Mouse (Mus musculus) common myeloid progenitor, adult 5-6 weeks (primary cell): Measurements from ENCODE around the gene Mif4gd. TPM values are rescaled to one million over a fixed set of nuclear protein-coding genes. Genes with fewer than 3 reads are reported as not detected.

ENCODE experiments used
- ATAC-seq: replicated peaks from 2 replicates; pipeline ENCODE4 v1.8.0; 2016; ENCODE audit warnings: low read depth, mild to moderate bottlenecking, moderate TSS enrichment, inconsistent platforms; ENCODE audit not compliant: poor library complexity, severe bottlenecking
- total RNA-seq: library from RNA; stranded (forward); fragments of 200-1000, 187-1606 nt; gene quantifications from 2 replicates; pipeline ENCODE4 v1.2.3, GENCODE M21; 2017

Mif4gd gene
- total RNA-seq, 1 experiment from 2014 or later = 26.9 TPM

DNA sequence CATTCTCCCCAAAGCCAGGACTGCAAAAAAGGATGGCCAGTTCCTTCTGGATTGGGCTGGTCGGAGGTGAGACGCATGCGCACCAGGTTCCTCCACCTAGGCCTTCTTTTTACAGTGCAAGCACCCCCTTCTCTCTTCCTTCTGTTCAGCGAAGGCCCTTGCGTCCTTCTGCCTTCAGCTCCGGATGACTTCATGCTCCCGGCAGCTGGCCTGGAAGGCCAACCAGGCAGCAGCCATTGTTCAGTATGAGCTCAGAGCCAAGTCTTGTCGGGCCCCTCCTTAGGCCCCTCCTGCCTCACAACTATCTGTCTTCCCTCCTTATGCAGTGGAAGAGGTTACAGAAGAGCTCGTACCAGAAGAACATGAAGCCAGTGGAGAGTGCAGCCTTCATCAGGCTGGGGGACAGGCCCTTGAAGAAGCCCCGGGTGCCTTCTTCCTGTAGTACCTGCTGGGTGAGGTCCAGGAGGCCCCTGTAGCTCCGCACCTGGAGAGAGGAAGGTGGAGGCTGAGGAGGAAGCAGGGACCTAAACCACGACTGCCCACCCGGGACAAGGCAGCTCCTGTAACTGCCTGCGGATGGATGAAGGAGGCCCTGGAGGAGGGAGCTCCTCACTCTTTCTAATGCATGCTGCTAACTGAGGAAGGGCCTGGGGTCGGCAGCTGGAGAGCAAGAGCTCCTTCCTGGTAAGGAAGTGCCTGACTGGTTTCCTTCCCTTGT, 2.5 kb upstream of the Mif4gd start:
- no peak for ATAC-seq

DNA sequence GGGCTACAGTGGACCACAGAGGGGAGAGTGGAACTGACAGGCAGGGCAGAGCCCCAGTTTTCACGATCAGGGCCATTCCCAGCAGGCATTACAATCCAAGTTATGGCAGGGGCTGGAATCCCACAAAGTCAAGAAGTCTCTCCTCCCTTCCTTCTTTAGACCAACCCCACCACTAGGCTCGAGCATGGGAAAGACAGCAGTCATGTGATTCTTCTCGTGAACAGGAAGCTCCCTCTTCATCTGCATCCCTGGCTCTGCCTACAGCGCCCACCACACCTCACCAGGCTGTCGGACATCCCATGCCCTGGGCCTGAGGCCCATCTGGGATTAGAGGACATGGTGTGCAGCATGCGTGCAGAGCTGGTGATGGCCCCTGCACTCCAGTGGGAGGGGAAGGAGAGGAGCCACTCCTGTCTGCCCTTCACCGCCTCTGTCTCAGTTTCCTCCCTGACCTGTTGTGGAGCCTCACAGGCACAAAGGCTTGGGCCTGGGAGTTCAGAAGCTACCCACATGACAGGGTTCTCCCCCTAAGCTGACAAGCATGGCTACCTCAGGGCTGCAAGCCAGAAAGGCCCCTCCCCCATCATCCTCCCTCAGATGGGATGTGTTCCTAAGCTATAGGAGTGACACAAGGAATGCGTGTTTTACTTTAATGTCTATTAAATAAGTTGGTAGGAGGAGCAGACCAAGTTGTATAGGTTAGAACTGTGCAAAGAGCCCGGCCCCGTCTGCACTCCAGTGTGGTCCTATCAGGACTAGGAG, 1.8 kb upstream of the Mif4gd start:
- ATAC-seq = no peak

DNA sequence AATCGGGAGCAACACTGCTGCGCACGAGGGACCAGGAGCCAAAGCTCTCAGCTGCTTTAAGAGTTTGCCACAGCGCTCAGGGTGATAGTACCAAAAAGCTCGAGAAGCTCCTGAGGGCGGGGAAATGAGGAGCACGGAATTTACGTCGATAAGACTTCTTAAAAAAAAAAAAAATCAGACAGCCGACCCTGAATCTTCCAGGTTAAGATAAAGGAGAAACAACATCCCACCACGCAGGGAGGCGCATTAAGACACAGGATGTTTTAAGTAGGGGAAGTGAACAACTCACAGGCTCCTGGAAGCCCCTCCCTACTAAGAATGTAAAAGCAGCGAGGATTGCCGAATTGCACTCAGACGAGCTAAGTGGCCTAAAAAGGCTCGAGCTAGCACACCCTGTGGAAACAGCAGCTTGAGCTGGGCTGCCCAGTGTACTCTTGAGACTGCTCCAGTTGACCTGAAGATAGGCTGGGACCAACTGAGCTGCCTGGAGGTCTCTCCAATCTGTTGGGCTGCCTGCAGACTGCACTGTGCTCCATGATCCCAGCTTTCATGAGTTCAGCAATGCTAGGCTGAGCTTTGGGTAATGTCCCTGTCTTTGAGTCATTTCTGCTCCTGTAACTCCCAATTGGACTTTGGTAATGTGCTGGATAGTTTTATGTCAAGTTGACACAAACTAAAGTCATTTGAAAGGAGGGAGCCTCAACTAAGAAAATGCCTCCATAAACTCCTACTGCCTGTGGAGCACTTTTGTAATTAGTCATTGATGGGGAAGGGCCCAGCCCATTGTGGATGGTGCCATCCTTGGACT, 573 bp upstream of the Mif4gd start:
- peak; percentile 22 for ATAC-seq

DNA sequence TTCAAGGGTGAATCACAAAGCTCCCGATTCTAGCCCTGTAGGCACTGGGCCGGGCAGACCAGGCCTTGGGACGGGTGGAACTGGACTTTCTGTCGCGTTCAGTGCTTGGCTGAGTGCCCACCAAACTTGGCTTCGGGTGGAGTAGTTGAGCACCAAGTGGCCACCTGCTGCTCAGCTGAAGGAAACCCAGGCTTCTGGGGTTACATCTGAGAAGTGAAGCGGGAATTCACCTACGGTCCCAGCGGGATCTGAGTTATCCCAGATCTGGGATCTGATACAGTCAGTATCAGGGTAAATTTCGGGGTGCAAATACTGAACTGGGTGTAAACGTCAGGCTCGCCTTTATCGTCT, 735 bp downstream of the Mif4gd start:
- ATAC-seq = peak; percentile 19

DNA sequence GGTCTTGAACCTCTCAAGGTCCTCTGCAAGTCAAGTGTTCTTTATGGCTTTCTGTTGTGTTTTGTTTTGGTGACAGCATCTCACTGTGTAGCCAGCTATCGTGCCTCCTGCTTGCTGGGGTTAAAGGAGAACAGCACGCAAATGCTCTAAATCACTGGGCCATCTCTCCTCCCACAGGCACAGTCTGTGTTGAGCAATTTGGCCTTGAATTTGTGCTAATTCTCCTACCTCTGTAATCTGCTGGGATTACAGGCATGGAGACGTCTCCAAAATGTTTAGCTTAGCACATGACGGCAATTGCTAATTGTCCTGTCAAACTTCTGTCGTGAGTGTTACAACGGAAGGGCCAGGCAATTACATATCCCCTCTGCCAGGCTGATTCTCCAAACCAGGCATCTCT, 1.6 kb downstream of the Mif4gd start:
- no peak for ATAC-seq

DNA sequence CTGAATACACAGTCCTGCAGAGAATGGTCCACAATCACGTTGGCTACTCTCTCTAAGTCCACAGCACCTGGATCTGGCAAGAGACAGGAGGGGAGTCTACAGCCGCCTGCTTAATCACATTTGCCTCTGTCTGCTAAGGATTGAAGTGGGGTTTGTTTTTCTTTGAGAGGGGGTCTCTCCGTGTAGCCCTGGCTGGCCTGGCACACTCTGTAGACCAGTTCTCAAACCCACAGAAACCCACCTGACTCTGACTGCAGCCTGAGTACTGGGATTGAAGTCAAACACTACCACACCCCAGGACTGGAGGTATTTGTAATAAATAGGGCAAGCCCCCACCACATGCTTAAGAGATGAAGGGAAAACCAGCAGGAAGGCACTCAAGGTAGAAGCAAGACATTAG, 3.2 kb downstream of the Mif4gd start:
- ATAC-seq = no peak

DNA sequence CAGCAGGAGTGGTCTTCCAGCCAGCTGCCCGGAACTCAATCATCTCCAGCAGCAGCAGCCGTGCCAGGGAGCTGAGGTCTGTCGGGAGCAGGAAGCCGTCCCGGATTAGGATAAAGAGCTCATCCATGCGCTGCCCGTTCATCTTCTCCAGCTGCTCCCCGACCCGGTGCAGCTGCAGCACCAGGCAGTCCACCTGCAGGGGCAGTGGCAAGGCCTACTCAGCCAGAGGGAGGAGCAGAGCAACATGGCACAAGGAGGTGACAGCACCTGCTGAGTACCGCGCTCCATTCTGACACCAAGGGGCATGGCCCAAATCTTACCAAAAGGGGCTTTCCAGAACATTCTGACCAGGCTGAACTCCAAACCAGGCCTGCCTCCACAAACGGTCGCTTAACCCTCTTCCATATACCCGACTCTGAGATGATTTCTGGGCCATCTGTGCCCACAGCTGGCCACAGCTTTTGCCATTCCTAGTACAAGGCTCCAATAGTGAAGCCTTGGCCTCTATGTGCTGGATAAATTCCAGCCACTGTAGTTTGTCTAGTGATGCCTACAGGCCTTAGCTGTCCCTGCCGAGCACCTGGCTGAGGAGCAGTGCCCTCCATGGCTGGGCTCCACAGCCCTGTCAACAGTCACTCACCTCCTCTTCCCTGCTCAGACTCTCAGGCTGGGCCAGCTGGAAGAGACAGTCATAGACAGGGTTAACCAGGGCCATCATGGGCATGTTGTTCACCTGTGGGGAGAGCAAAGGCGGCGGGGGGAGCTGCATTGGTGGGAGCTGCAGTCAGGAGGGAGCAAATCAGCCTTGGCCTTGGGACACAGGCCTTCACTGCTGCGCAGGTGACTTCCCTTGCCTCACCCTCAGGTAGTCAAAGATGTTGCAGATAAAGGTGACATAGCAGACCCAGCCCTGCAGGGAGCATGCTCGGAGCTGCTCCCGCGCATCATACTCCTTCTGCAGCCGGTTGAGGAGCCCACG, 4.1 kb downstream of the Mif4gd start:
- no peak for ATAC-seq

- no peak for ATAC-seq
Observed at GRCm38 (mm10) chr11:115606733-115607132, 6.0 kb downstream of the Mif4gd start.

GRCm38 (mm10) chr11:115604304-115604696, 8.5 kb downstream of the Mif4gd start:
- peak; percentile 9; the same call in 1 of the 2 replicates for ATAC-seq

- ATAC-seq = peak; percentile 83
Observed at GRCm38 (mm10) chr11:115603476-115604303, 9.1 kb downstream of the Mif4gd start, which contains the start of the genes Mrps7 and Gga3. Gene Mrps7, plus strand, starts transcription at chr11:115603925. Gene Gga3, minus strand, starts transcription at chr11:115604051.

GRCm38 (mm10) chr11:115603128-115603475, 9.7 kb downstream of the Mif4gd start:
- no peak for ATAC-seq

- ATAC-seq = no peak
Observed at GRCm38 (mm10) chr11:115601174-115601573, 11.6 kb downstream of the Mif4gd start.

GRCm38 (mm10) chr11:115600743-115601142, 12.0 kb downstream of the Mif4gd start:
- no peak for ATAC-seq

DNA sequence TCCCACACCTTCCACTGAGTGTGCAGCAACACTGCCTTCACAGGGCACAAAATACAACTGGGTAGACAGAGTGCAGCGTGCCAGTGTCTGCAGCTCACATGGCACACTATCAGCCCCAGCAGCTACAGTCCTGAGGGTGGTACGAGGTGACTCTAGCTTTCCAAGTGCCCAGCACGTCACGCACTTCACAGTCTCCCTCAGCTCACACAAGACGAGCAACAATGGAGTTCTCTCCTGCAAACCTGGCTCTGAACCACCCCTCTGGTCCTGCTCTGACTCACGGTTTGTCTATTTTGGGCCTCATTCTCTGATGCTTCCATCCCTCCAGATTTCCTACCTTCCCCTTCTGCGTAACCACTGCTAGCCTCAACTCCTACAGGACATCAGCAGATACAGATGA, 13.0 kb downstream of the Mif4gd start:
- ATAC-seq = no peak

GRCm38 (mm10) chr11:115598309-115598708, 14.5 kb downstream of the Mif4gd start:
- peak; percentile 45 for ATAC-seq

GRCm38 (mm10) chr11:115595209-115595608, 17.6 kb downstream of the Mif4gd start:
- no peak for ATAC-seq

- ATAC-seq = no peak
Observed at GRCm38 (mm10) chr11:115590526-115591075, 22.2 kb downstream of the Mif4gd start.

GRCm38 (mm10) chr11:115587984-115588383, 24.8 kb downstream of the Mif4gd start:
- no peak for ATAC-seq

GRCm38 (mm10) chr11:115586403-115586802, 26.4 kb downstream of the Mif4gd start:
- ATAC-seq = no peak
